Mouse (Mus musculus): ENCODE measurements around the gene Cep128. TPM values are rescaled to one million over a fixed set of nuclear protein-coding genes. Genes with fewer than 3 reads are reported as not detected.

Gene Cep128
- 4.1 and 4.7 TPM in 2 replicates for polyA plus RNA-seq (2012; rRNA removed)

GRCm38 (mm10) chr12:91384281-91385017 is at the start of gene Cep128, which contains the start of gene Tshr:
Gene Cep128 (minus strand): TSS chr12:91384409.
Gene Tshr (plus strand): TSS chr12:91384563.
- DNase-seq = peak; percentile 84
- TF ChIP-seq POLR2A (IDR thresholded peaks at IDR 0.05; ENCODE audit: borderline replicate concordance, extremely low read depth, low read depth, low read length) = no peak; the same call in 1 of the 2 replicates
- no peak for TF ChIP-seq CTCF (IDR thresholded peaks at IDR 0.05; ENCODE audit: insufficient read depth, low read length)
- Histone ChIP-seq H3K4me3 (replicated peaks; ENCODE audit: extremely low read depth, low read depth, low read length) (peak within 1 kb of the TSS; percentile 73), H3K4me1 (ENCODE audit: control insufficient read depth, insufficient read depth, low read length) (no peaks in the 10 kb centered on the region)
- WGBS = 2% methylated on average over 27 of the region's 27 CpGs

GRCm38 (mm10) chr12:91427129-91427528 is 42.9 kb upstream of the Cep128 start:
- no peak for DNase-seq
- WGBS = 52% methylated on average over 2 of the region's 2 CpGs
- H3K4me3 ChIP-seq (replicated peaks; ENCODE audit: extremely low read depth, low read depth, low read length) = no peak overlapping the region
- TF ChIP-seq CTCF (IDR thresholded peaks at IDR 0.05; ENCODE audit: insufficient read depth, low read length) (no peak), POLR2A (IDR thresholded peaks at IDR 0.05; ENCODE audit: borderline replicate concordance, extremely low read depth, low read depth, low read length) (no peak)
- no peaks in the 10 kb centered on the region for H3K4me1 ChIP-seq (ENCODE audit: control insufficient read depth, insufficient read depth, low read length)

DNA sequence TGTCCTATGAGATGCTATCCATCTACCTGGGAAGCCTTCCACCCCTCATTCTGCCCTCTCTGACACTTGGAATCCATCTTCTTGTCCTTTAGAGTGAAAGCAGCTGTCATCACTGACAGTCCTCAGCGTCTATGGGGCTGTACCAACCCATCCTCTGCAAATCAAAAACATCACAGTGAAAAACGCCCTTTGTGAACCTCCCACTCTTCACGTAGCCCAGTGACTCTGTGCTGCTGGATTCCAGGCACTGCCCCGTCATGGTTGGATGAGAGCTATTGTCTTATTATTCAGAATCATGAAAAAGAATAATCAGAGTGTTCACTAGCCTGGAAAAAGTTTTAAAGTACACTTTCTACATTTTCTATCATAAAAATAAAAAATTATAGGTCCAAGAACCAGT is 42.3 kb upstream of the Cep128 start:
- no peak for TF ChIP-seq POLR2A (IDR thresholded peaks at IDR 0.05; ENCODE audit: borderline replicate concordance, extremely low read depth, low read depth, low read length)
- TF ChIP-seq CTCF (IDR thresholded peaks at IDR 0.05; ENCODE audit: insufficient read depth, low read length) = no peak
- 38% methylated on average over 4 of the region's 4 CpGs for WGBS
- Histone ChIP-seq H3K4me1 (ENCODE audit: control insufficient read depth, insufficient read depth, low read length) (no peaks in the 10 kb centered on the region), H3K4me3 (replicated peaks; ENCODE audit: extremely low read depth, low read depth, low read length) (no peak overlapping the region)
- no peak for DNase-seq

DNA sequence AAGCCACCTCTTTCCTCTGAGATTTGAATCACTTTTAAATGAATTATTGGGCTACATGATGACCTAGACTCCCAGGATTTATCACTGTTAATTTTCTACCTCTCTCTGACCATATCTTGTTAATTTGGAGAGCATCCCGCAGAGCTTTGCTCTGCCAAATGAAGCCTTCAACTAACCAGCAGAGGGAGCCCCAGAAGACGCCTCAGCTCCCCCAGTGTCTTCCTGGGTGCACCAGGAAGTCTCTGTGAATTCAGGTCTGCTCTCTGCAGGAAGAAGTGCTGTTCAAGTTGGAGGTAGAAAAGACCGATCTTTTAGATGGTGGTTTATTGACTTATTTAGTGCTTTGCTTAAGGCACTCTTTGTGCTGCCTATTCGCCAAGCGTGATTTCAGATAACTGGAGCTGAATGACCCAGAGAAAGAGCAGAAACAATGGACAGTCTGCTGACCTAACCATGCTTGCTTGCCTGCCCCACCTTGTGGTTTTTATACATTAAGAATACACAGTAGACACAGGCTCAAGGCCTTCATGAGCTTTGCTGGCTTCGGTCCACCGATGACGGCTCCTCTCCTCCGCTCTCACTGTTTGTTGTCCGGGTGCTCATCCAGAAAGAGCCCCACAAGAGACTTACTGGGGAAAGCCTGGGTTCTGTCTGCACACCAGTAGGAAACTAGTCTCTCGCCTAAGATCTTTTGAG is 39.1 kb upstream of the Cep128 start:
- 67% methylated on average over 11 of the region's 11 CpGs for WGBS
- Histone ChIP-seq H3K4me3 (replicated peaks; ENCODE audit: extremely low read depth, low read depth, low read length) (no peak overlapping the region), H3K4me1 (ENCODE audit: control insufficient read depth, insufficient read depth, low read length) (no peaks in the 10 kb centered on the region)
- DNase-seq = no peak
- TF ChIP-seq CTCF (IDR thresholded peaks at IDR 0.05; ENCODE audit: insufficient read depth, low read length) (peak; percentile 51), POLR2A (IDR thresholded peaks at IDR 0.05; ENCODE audit: borderline replicate concordance, extremely low read depth, low read depth, low read length) (no peak)

DNA sequence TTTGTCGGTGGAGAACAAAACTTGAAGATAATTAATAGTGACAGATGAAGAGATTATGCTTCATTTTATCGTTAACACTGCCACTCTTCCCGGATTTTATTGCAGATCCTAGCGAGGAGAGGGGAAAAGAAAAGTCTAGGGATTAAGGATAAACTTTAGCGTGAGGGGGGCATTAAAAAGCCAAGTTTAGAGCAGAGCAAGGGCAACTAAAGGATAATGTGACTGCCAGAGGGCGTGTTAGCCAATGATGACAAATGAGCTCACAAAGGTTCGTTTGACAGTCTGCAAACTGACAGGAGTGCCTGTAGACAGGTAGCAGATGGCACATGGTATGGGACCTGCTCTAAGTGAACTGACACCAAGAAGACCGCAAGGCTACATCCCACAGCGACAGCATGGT is 37.1 kb upstream of the Cep128 start:
- Histone ChIP-seq H3K4me1 (ENCODE audit: control insufficient read depth, insufficient read depth, low read length) (no peaks in the 10 kb centered on the region), H3K4me3 (replicated peaks; ENCODE audit: extremely low read depth, low read depth, low read length) (no peak overlapping the region)
- 33% methylated on average over 9 of the region's 9 CpGs for WGBS
- DNase-seq = no peak
- TF ChIP-seq CTCF (IDR thresholded peaks at IDR 0.05; ENCODE audit: insufficient read depth, low read length) (no peak), POLR2A (IDR thresholded peaks at IDR 0.05; ENCODE audit: borderline replicate concordance, extremely low read depth, low read depth, low read length) (no peak)

- no peaks in the 10 kb centered on the region for H3K4me1 ChIP-seq (ENCODE audit: control insufficient read depth, insufficient read depth, low read length)
- WGBS = 44% methylated on average over 7 of the region's 7 CpGs
- no peak overlapping the region for H3K4me3 ChIP-seq (replicated peaks; ENCODE audit: extremely low read depth, low read depth, low read length)
- DNase-seq = peak; percentile 48
- TF ChIP-seq POLR2A (IDR thresholded peaks at IDR 0.05; ENCODE audit: borderline replicate concordance, extremely low read depth, low read depth, low read length) (no peak), CTCF (IDR thresholded peaks at IDR 0.05; ENCODE audit: insufficient read depth, low read length) (peak; percentile 66)
Measured at GRCm38 (mm10) chr12:91418791-91419190, 34.6 kb upstream of the Cep128 start.

GRCm38 (mm10) chr12:91416828-91417227 is 32.6 kb upstream of the Cep128 start:
- 92% methylated on average over 7 of the region's 7 CpGs for WGBS
- DNase-seq = no peak
- Histone ChIP-seq H3K4me3 (replicated peaks; ENCODE audit: extremely low read depth, low read depth, low read length) (no peak overlapping the region), H3K4me1 (ENCODE audit: control insufficient read depth, insufficient read depth, low read length) (no peaks in the 10 kb centered on the region)
- TF ChIP-seq POLR2A (IDR thresholded peaks at IDR 0.05; ENCODE audit: borderline replicate concordance, extremely low read depth, low read depth, low read length) (no peak), CTCF (IDR thresholded peaks at IDR 0.05; ENCODE audit: insufficient read depth, low read length) (no peak)

GRCm38 (mm10) chr12:91415112-91415511 is 30.9 kb upstream of the Cep128 start:
- DNase-seq = no peak
- no peaks in the 10 kb centered on the region for H3K4me1 ChIP-seq (ENCODE audit: control insufficient read depth, insufficient read depth, low read length)
- WGBS = 56% methylated on average over 6 of the region's 6 CpGs
- H3K4me3 ChIP-seq (replicated peaks; ENCODE audit: extremely low read depth, low read depth, low read length) = no peak overlapping the region
- TF ChIP-seq POLR2A (IDR thresholded peaks at IDR 0.05; ENCODE audit: borderline replicate concordance, extremely low read depth, low read depth, low read length) = no peak
- TF ChIP-seq CTCF (IDR thresholded peaks at IDR 0.05; ENCODE audit: insufficient read depth, low read length) = no peak

- no peak for DNase-seq
- H3K4me3 ChIP-seq (replicated peaks; ENCODE audit: extremely low read depth, low read depth, low read length) = no peak overlapping the region
- WGBS = 73% methylated on average over 7 of the region's 7 CpGs
- no peaks in the 10 kb centered on the region for H3K4me1 ChIP-seq (ENCODE audit: control insufficient read depth, insufficient read depth, low read length)
- TF ChIP-seq POLR2A (IDR thresholded peaks at IDR 0.05; ENCODE audit: borderline replicate concordance, extremely low read depth, low read depth, low read length) = no peak
- no peak for TF ChIP-seq CTCF (IDR thresholded peaks at IDR 0.05; ENCODE audit: insufficient read depth, low read length)
Measured at GRCm38 (mm10) chr12:91412461-91413182, 28.4 kb upstream of the Cep128 start.

Data from lung, adult 2 months (tissue).